Mouse (Mus musculus) midbrain, embryonic 14.5 days (tissue): ENCODE measurements at regions not wholly inside any gene's neighbourhood (a gene's known extent, or its start where the extent isn't known, plus 50 kb on each side); places are given as distances from the start of the nearest gene placed in this dataset.

Experiments used
- ATAC-seq: fragments of 200-750 bp; cut with Nextera tagmentation; 2 replicates; pipeline ENCODE4 v1.8.0; 2017; ENCODE audit warnings: moderate number of reproducible peaks, moderate library complexity; ENCODE audit not compliant: low FRiP score, low TSS enrichment
- DNase-seq: peaks from one replicate; pipeline ENCODE4 v3.0.0-alpha.2; 2015
- H3K27ac ChIP-seq: fragments of 300-500 bp; sonication (generic); replicated peaks from 2 replicates; pipeline ENCODE4 v1.5.1; 2014; ENCODE audit warnings: mild to moderate bottlenecking, low read depth, low read length, moderate library complexity
- H3K27me3 ChIP-seq: fragments of 300-500 bp; sonication (generic); 2 replicates; pipeline ENCODE4 v1.6.1; 2014; ENCODE audit warnings: low read length, control low read depth, mixed read lengths; ENCODE audit not compliant: control insufficient read depth, insufficient read depth
- H3K36me3 ChIP-seq: fragments of 300-500 bp; sonication (generic); 2 replicates; pipeline ENCODE4 v1.6.1; 2014; ENCODE audit warnings: low read length, control low read depth; ENCODE audit not compliant: control insufficient read depth, insufficient read depth
- H3K4me1 ChIP-seq: fragments of 300-500 bp; sonication (generic); 2 replicates; pipeline ENCODE4 v1.6.1; 2014; ENCODE audit warnings: mild to moderate bottlenecking, antibody characterized with exemption, low read length, control low read depth; ENCODE audit not compliant: control insufficient read depth, insufficient read depth
- H3K4me2 ChIP-seq: fragments of 300-500 bp; sonication (generic); 2 replicates; pipeline ENCODE4 v1.6.1; 2014; ENCODE audit warnings: mild to moderate bottlenecking, low read length, moderate library complexity
- H3K4me3 ChIP-seq: fragments of 300-500 bp; sonication (generic); replicated peaks from 2 replicates; pipeline ENCODE4 v1.5.1; 2014; ENCODE audit warnings: low read depth, low read length
- H3K9ac ChIP-seq: fragments of 300-500 bp; sonication (generic); replicated peaks from 2 replicates; pipeline ENCODE4 v1.6.1; 2014; ENCODE audit warnings: mild to moderate bottlenecking, low read length, moderate library complexity
- H3K9me3 ChIP-seq: fragments of 300-500 bp; sonication (generic); 2 replicates; pipeline ENCODE4 v1.6.1; 2016; ENCODE audit warnings: low read length, control low read depth, mixed read lengths; ENCODE audit not compliant: control insufficient read depth
- WGBS: fragments of 180-500 bp; shearing (Covaris S2); extraction: QIAGEN DNeasy Blood & Tissue Kit; methylation state at CpG from one replicate; pipeline ENCODE4 v1.1.7; 2014; 5-methylcytosine and 5-hydroxymethylcytosine counted together

- no peak overlapping the region for H3K9ac ChIP-seq
- H3K27ac ChIP-seq: no peak overlapping the region
- no peaks in the 10 kb centered on the region for H3K27me3 ChIP-seq
- no peaks in the 10 kb centered on the region for H3K9me3 ChIP-seq
- 48% methylated on average over 2 of the region's 2 CpGs for WGBS
- H3K4me1 ChIP-seq: no peaks in the 10 kb centered on the region
- no peaks in the 10 kb centered on the region for H3K36me3 ChIP-seq
- no peak overlapping the region for H3K4me3 ChIP-seq
- H3K4me2 ChIP-seq: no peak overlapping the region
- ATAC-seq (no peak), DNase-seq (no peak)
These were observed 219.8 kb downstream of the Gm9733 start for GRCm38 (mm10) chr3:15112177-15112838.

GRCm38 (mm10) chr3:15118634-15119356 is 213.3 kb downstream of the Gm9733 start:
- Histone ChIP-seq H3K27ac (no peak overlapping the region), H3K9me3 (no peaks in the 10 kb centered on the region), H3K4me2 (no peak overlapping the region), H3K27me3 (no peaks in the 10 kb centered on the region), H3K4me1 (no peaks in the 10 kb centered on the region), H3K4me3 (no peak overlapping the region), H3K36me3 (no peaks in the 10 kb centered on the region), H3K9ac (no peak overlapping the region)
- WGBS: 31% methylated on average over 3 of the region's 3 CpGs
- ATAC-seq: no peak
- no peak for DNase-seq

GRCm38 (mm10) chr3:15126736-15127135 is 205.4 kb downstream of the Gm9733 start:
- H3K4me2 ChIP-seq: no peak overlapping the region
- H3K9me3 ChIP-seq: no peaks in the 10 kb centered on the region
- H3K27ac ChIP-seq: no peak overlapping the region
- no peaks in the 10 kb centered on the region for H3K27me3 ChIP-seq
- H3K4me1 ChIP-seq: no peaks in the 10 kb centered on the region
- ATAC-seq: no peak
- no peak overlapping the region for H3K4me3 ChIP-seq
- WGBS: 82% methylated on average over 4 of the region's 4 CpGs
- no peak overlapping the region for H3K9ac ChIP-seq
- DNase-seq: no peak
- H3K36me3 ChIP-seq: no peaks in the 10 kb centered on the region

GRCm38 (mm10) chr3:15128370-15128769 is 203.7 kb downstream of the Gm9733 start:
- H3K4me2 ChIP-seq: no peak overlapping the region
- no peak overlapping the region for H3K9ac ChIP-seq
- no peaks in the 10 kb centered on the region for H3K4me1 ChIP-seq
- no peaks in the 10 kb centered on the region for H3K9me3 ChIP-seq
- H3K27me3 ChIP-seq: no peaks in the 10 kb centered on the region
- DNase-seq (no peak), ATAC-seq (no peak)
- H3K36me3 ChIP-seq: no peaks in the 10 kb centered on the region
- no peak overlapping the region for H3K4me3 ChIP-seq
- H3K27ac ChIP-seq: no peak overlapping the region

GRCm38 (mm10) chr3:15128960-15129359 is 203.1 kb downstream of the Gm9733 start:
- Histone ChIP-seq H3K27me3 (no peaks in the 10 kb centered on the region), H3K36me3 (no peaks in the 10 kb centered on the region), H3K4me2 (no peak overlapping the region), H3K27ac (no peak overlapping the region), H3K9ac (no peak overlapping the region), H3K4me3 (no peak overlapping the region), H3K4me1 (no peaks in the 10 kb centered on the region), H3K9me3 (no peaks in the 10 kb centered on the region)
- ATAC-seq (no peak), DNase-seq (no peak)
- WGBS: 81% methylated on average over 3 of the region's 3 CpGs

GRCm38 (mm10) chr3:15129729-15130369 is 202.3 kb downstream of the Gm9733 start:
- no peaks in the 10 kb centered on the region for H3K9me3 ChIP-seq

GRCm38 (mm10) chr3:15132136-15132535 is 200.0 kb downstream of the Gm9733 start:
- Histone ChIP-seq H3K9ac (no peak overlapping the region), H3K4me2 (no peak overlapping the region), H3K4me1 (no peaks in the 10 kb centered on the region), H3K9me3 (no peaks in the 10 kb centered on the region), H3K27ac (no peak overlapping the region), H3K27me3 (no peaks in the 10 kb centered on the region), H3K36me3 (no peaks in the 10 kb centered on the region), H3K4me3 (no peak overlapping the region)
- ATAC-seq (no peak), DNase-seq (no peak)
- WGBS: 66% methylated on average over 5 of the region's 5 CpGs

More at GRCm38 (mm10) chr3:15129729-15130369, 202.3 kb downstream of the Gm9733 start:
- 81% methylated on average over 9 of the region's 9 CpGs for WGBS
- Histone ChIP-seq H3K4me2 (no peak overlapping the region), H3K36me3 (no peaks in the 10 kb centered on the region), H3K9ac (no peak overlapping the region), H3K4me3 (no peak overlapping the region), H3K27ac (no peak overlapping the region), H3K4me1 (no peaks in the 10 kb centered on the region), H3K27me3 (no peaks in the 10 kb centered on the region)
- no peak for ATAC-seq
- no peak for DNase-seq

- Histone ChIP-seq H3K27me3 (no peaks in the 10 kb centered on the region), H3K36me3 (no peaks in the 10 kb centered on the region), H3K27ac (no peak overlapping the region), H3K4me1 (no peaks in the 10 kb centered on the region), H3K9ac (no peak overlapping the region), H3K4me3 (no peak overlapping the region), H3K9me3 (no peaks in the 10 kb centered on the region), H3K4me2 (no peak overlapping the region)
- WGBS: 98% methylated on average over 1 of the region's 1 CpGs
- ATAC-seq (no peak), DNase-seq (no peak)
These were observed 192.6 kb downstream of the Gm9733 start for GRCm38 (mm10) chr3:15139550-15139949.

GRCm38 (mm10) chr3:15153710-15154109 is 178.4 kb downstream of the Gm9733 start:
- Histone ChIP-seq H3K9me3 (no peaks in the 10 kb centered on the region), H3K27me3 (no peaks in the 10 kb centered on the region), H3K36me3 (no peaks in the 10 kb centered on the region), H3K4me1 (no peaks in the 10 kb centered on the region), H3K4me2 (no peak overlapping the region), H3K4me3 (no peak overlapping the region), H3K27ac (no peak overlapping the region), H3K9ac (no peak overlapping the region)
- no peak for DNase-seq
- 70% methylated on average over 1 of the region's 1 CpGs for WGBS
- ATAC-seq: no peak
